Mouse (Mus musculus) C2C12 (cell line): Measurements from ENCODE around the gene Lmx1b.

ENCODE experiments used
- CEBPB ChIP-seq: IDR thresholded peaks from one replicate; pipeline ENCODE4 v1.6.1; 2011; ENCODE audit warnings: low read depth, mild to moderate bottlenecking, control low read depth, moderate library complexity
- CTCF ChIP-seq: IDR thresholded peaks from one replicate; pipeline ENCODE4 v1.5.1; 2011; ENCODE audit not compliant: control insufficient read depth, insufficient read depth, insufficient read length
- MAX ChIP-seq: IDR thresholded peaks from one replicate; pipeline ENCODE4 v1.6.1; 2011; ENCODE audit warnings: mild to moderate bottlenecking, control low read depth
- MYOD1 ChIP-seq: IDR thresholded peaks from one replicate; pipeline ENCODE4 v1.6.1; 2011; ENCODE audit warnings: low read depth; ENCODE audit not compliant: control insufficient read depth, insufficient read length
- MYOG ChIP-seq: IDR thresholded peaks from one replicate; pipeline ENCODE4 v1.6.1; 2011; ENCODE audit not compliant: control insufficient read depth, insufficient read length; ENCODE audit errors: extremely low read depth
- USF1 ChIP-seq: IDR thresholded peaks from one replicate; pipeline ENCODE4 v1.6.1; 2011; ENCODE audit warnings: low read depth, mild to moderate bottlenecking, control low read depth, moderate library complexity

- TF ChIP-seq CTCF (no peak), CEBPB (no peak), MAX (no peak), USF1 (no peak), MYOG (no peak), MYOD1 (no peak)
These were observed 23.9 kb downstream of the Lmx1b start for GRCm38 (mm10) chr2:33616411-33616843.
